Comparison of ENCODE assay signal across 15 mouse cellular contexts in genomic region chr2:173049817-173050216, GRCm38 (mm10). TPM values are rescaled to one million over a fixed set of nuclear protein-coding genes. Genes with fewer than 3 reads are reported as not detected.
DNase-seq lines count a peak whose midpoint lies in the region; ATAC-seq lines count a peak whose summit lies in the region.
"Had no signal": no experiment of that assay in that cellular context is flagged by ENCODE, and none has a peak within 500 bp of the region (broad histone marks: within the 10 kb centered on the region; RNA-seq: fewer than 3 reads in every experiment).

No protein-coding gene starts in this region.

- H3K4me1 ChIP-seq in heart, embryonic 12.5 days (replicated peaks), result peaks cover 66% of the 10 kb centered on the region
- H3K4me1 ChIP-seq in limb, embryonic 10.5 days, result peaks cover 39% of the 10 kb centered on the region

- peak overlapping the region; percentile 20 for H3K9ac ChIP-seq in heart, embryonic 12.5 days
- H3K9ac ChIP-seq: embryonic facial prominence, embryonic 15.5 days; forebrain, postnatal 0 days; midbrain, embryonic 13.5 days; neural tube, embryonic 13.5 days had no signal

- 43% methylated on average over 6 of the region's 6 CpGs for WGBS in heart, embryonic 12.5 days
- 49% methylated on average over 6 of the region's 6 CpGs for WGBS in limb, embryonic 10.5 days

- no peaks in the 10 kb centered on the region for H3K27me3 ChIP-seq in heart, embryonic 12.5 days (replicated peaks)
- H3K27me3 ChIP-seq in limb, embryonic 10.5 days (ENCODE audit: low read depth, poor library complexity, severe bottlenecking), result 0 out of 2 replicates have a peak, but pooled peaks cover 4% of the 10 kb centered on the region
- H3K27me3 ChIP-seq: embryonic facial prominence, embryonic 15.5 days; midbrain, embryonic 13.5 days; neural tube, embryonic 13.5 days had no signal

- peak; percentile 9 for DNase-seq in CD4-positive, CD25-positive, alpha-beta regulatory T cell, adult 2 months (ENCODE audit: low read depth, low spot score)
- DNase-seq in heart, adult 18-20 months, result no peak
- peak; percentile 90 for DNase-seq in A20 (ENCODE audit: low read depth, low spot score)
- no peak for DNase-seq in limb, embryonic 10.5 days (ENCODE audit: low spot score)
- DNase-seq in embryo, embryonic 11 days, result no peak
- DNase-seq in neural tube, embryonic 10.5 days (ENCODE audit: extremely low spot score, low spot score), result no peak
- DNase-seq: cerebellum, postnatal 36 days; forebrain, postnatal 0 days; lung, postnatal 10 days; right cerebral cortex, adult 18-20 months had no signal

- no peaks in the 10 kb centered on the region for H3K9me3 ChIP-seq in heart, embryonic 12.5 days (replicated peaks)
- no peaks in the 10 kb centered on the region for H3K9me3 ChIP-seq in limb, embryonic 10.5 days (replicated peaks)
- H3K9me3 ChIP-seq: embryonic facial prominence, embryonic 15.5 days; midbrain, embryonic 13.5 days; neural tube, embryonic 13.5 days had no signal

- ATAC-seq in CD4-positive, CD25-positive, alpha-beta regulatory T cell, adult 4 months, result no peak
- no peak for ATAC-seq in heart, embryonic 12.5 days (ENCODE audit: insufficient number of reproducible peaks, low FRiP score)
- ATAC-seq: forebrain, postnatal 0 days; midbrain, embryonic 13.5 days had no signal

- H3K36me3 ChIP-seq in heart, embryonic 12.5 days, result no peaks in the 10 kb centered on the region
- H3K36me3 ChIP-seq in limb, embryonic 10.5 days, result no peaks in the 10 kb centered on the region
- H3K36me3 ChIP-seq: embryonic facial prominence, embryonic 15.5 days; midbrain, embryonic 13.5 days; neural tube, embryonic 13.5 days had no signal

- H3K4me3 ChIP-seq in heart, embryonic 12.5 days, result no peak overlapping the region
- no peak overlapping the region for H3K4me3 ChIP-seq in limb, embryonic 10.5 days
- H3K4me3 ChIP-seq: embryonic facial prominence, embryonic 15.5 days; midbrain, embryonic 13.5 days; neural tube, embryonic 13.5 days had no signal

- no peak overlapping the region for H3K4me2 ChIP-seq in heart, embryonic 12.5 days
- H3K4me2 ChIP-seq: embryonic facial prominence, embryonic 15.5 days; midbrain, embryonic 13.5 days; neural tube, embryonic 13.5 days had no signal

- peak overlapping the region; percentile 45 for H3K27ac ChIP-seq in heart, embryonic 12.5 days (ENCODE audit: poor library complexity, severe bottlenecking)
- peak overlapping the region; percentile 27; the same call in 1 of the 2 replicates for H3K27ac ChIP-seq in limb, embryonic 10.5 days
- H3K27ac ChIP-seq: embryonic facial prominence, embryonic 15.5 days; midbrain, embryonic 13.5 days; neural tube, embryonic 13.5 days had no signal

RNA-seq across cellular contexts. Expression of gene Rbm38, which starts 29.5 kb away (rescaled TPM):
- polyA plus RNA-seq in CD4-positive, CD25-positive, alpha-beta regulatory T cell, adult 4 months (2017; shearing (Covaris generic)), result 100 to 1,000 TPM; 154 to 194 TPM
- 146 and 147 TPM in 2 replicates for polyA plus RNA-seq in heart, embryonic 12.5 days (2016; fragmentation: Nextera tagmentation; extraction: Ambion mirVana)
- 100 to 1,000 TPM; 171 to 173 TPM for total RNA-seq in heart, adult 18-20 months (2021)
- polyA plus RNA-seq in limb, embryonic 10.5 days (2016; fragmentation: Nextera tagmentation; extraction: Ambion mirVana), result 74.1 and 97.5 TPM in 2 replicates

RNA-seq across cellular contexts. Expression of gene Rae1, which starts 49.9 kb away (rescaled TPM):
- polyA plus RNA-seq in CD4-positive, CD25-positive, alpha-beta regulatory T cell, adult 4 months (2017; shearing (Covaris generic)), result 10 to 100 TPM; 44.2 to 44.5 TPM
- polyA plus RNA-seq in heart, embryonic 12.5 days (2016; fragmentation: Nextera tagmentation; extraction: Ambion mirVana), result 102 and 103 TPM in 2 replicates
- 10 to 100 TPM; 21.5 to 21.8 TPM for total RNA-seq in heart, adult 18-20 months (2021)
- 179 and 196 TPM in 2 replicates for polyA plus RNA-seq in limb, embryonic 10.5 days (2016; fragmentation: Nextera tagmentation; extraction: Ambion mirVana)

Comparison
In these comparisons a context has a peak if more than half of its experiments do, and no peak if none do; other contexts are left out.
1. DNase-seq: peak in CD4-positive, CD25-positive, alpha-beta regulatory T cell, adult 2 months (single experiment) and A20 (single experiment); none in heart, adult 18-20 months (0 of 2), limb, embryonic 10.5 days (single experiment), embryo, embryonic 11 days (single experiment) and neural tube, embryonic 10.5 days (single experiment).